Mouse (Mus musculus): ENCODE measurements around the gene Olfr1338.
"Not testable (repeated sequence)": the region's sequence is repeated elsewhere in the genome, so short reads cannot be mapped to it uniquely, and the experiment has no call there.

Gene Olfr1338

DNA sequence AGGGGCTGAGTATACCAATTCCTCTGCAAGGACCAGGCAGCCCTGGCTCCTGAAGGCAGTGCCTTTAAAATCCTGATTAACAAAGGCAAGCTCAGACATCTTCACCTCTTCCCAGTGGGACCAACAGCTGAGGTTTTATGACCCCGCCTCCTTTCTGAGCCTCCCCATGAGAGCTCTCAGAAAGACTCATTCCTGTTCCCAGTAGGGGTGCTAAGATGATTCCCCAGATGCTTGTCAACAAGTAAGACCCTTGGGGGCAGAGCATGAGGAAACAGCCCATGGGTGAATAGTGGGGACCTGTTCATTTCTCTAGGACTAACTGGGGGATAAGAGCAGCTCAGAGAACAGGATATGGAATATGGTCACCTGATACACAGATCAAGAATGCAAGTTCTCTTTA, at the start of gene Olfr1338:
Olfr1338 (minus strand) TSS at position 101 of the 400 bp plus-strand sequence.
- no peak for DNase-seq (ENCODE audit: low spot score in 2 of 2)

- DNase-seq (ENCODE audit: low spot score in 2 of 2): not testable (repeated sequence)
Observed at GRCm38 (mm10) chr4:118792796-118793195, 34.3 kb upstream of the Olfr1338 start.

DNA sequence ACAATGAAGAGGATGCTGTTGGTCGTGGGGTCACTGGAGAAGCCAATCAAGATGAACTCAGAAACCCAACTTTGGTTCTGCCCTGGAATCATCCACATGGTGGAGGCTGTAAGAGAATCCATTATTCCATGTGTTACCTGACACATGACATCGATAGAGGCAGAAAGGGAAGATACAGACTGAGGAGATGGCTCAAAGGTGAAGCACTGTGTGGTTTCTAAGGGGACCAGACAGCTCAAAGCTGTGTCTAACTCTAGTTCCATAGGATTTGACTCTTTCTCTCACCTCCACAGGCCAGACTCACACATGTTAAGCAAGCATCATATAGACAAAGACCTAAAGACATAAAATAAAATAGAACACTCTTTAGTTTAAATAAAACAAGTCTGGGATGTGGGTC, 23.9 kb upstream of the Olfr1338 start, which contains the start of gene Olfr1337:
Olfr1337 (minus strand) TSS at position 101 of the 400 bp plus-strand sequence.
- DNase-seq (ENCODE audit: low spot score in 2 of 2): no peak

DNA sequence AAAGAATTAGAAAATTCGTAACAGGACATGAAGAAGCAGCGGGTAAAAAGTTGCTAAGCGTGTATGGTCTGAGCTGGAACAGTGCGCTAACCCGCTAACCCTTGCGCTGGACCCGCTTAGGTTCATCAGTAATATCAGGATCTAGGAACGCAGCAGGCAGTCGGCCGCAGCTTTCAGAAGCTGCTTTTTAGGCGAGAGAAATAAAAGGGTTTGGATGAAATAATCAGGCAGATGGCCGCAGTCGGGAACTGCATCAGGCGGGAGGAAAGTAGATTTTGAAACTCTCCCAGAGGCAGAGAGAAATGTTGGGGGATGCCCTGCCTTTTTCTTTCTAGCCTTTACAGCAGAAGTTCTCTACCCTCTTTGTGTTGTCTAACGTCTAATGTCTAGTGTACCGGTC, 16.7 kb downstream of the Olfr1338 start:
- DNase-seq (ENCODE audit: low spot score in 2 of 2): no peak

DNA sequence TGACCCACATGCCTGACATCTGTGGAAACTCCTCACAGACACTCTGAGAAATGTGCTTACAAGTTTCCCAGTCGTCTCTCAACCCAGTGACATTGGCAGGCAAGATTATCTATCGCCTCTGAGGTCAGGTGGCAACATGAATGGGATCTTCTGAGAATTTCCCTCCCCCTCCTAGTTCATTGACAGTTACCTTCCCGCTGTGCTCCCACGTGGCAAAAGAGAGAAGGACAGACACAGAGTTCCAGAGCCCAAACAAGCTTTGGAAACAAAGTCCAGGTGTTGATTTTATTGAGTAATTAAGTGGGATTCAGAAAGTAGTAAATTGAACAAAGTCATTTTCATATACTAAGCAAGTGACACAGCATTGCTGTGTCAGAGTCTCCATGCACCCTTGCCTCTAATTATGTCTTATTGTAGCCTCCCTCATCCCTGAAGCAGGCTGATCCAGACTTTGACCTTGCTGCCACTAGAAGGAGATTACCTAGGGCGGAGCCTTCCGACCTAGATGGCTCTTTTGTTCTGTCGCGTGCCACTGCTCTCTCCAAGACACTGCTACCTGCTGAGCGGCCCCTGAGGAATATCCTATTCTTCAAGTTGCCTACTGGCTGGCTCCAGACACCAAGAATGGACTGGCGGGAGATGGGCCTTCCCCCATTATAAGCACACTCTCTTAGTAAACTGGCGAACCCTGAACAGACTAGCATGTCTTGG, 17.4 kb downstream of the Olfr1338 start:
- DNase-seq (ENCODE audit: low spot score in 2 of 2): no peak

DNA sequence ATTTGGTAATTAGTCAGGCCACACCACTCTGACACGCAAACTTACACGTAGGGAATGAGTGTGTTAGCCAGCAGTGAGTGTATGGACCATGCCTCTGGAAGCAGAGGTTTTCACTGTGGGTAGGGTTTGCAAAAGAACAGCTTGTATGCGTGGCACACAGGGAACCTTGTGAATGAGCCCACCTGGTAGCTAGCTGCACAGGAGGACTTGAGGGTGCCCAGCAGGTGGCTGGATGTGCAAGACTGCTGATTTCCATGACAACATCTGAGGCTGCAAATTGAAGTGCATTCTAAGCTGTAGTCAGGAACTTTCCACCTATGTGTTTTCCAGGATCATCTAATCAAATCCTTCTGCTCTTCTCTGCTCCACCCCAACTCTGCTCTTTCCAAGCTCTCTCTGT, 19.0 kb downstream of the Olfr1338 start:
- no peak for DNase-seq (ENCODE audit: low spot score in 2 of 2)

DNA sequence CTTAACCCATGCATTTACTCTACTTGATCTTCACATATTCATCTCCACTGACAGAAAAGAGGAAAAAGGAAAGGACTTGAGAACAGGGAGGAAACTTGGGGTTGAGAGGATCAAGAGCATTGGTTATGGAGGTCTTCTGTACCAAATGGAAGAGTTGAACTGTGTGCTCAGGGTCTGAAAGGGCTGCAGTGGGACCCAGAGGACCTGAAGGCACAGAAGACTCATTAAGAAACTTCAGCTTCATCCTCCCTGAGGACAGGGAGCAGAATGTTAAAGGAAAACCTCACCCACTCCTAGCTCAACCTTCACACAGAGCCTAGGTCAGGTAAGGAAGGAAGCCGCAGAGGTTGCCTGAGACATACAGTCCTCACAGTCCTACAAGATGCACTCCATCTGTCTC, 26.7 kb downstream of the Olfr1338 start, which contains the start of gene Olfr1339:
Olfr1339 (plus strand) TSS at position 301 of the 400 bp plus-strand sequence.
- DNase-seq (ENCODE audit: low spot score in 2 of 2): no peak

DNA sequence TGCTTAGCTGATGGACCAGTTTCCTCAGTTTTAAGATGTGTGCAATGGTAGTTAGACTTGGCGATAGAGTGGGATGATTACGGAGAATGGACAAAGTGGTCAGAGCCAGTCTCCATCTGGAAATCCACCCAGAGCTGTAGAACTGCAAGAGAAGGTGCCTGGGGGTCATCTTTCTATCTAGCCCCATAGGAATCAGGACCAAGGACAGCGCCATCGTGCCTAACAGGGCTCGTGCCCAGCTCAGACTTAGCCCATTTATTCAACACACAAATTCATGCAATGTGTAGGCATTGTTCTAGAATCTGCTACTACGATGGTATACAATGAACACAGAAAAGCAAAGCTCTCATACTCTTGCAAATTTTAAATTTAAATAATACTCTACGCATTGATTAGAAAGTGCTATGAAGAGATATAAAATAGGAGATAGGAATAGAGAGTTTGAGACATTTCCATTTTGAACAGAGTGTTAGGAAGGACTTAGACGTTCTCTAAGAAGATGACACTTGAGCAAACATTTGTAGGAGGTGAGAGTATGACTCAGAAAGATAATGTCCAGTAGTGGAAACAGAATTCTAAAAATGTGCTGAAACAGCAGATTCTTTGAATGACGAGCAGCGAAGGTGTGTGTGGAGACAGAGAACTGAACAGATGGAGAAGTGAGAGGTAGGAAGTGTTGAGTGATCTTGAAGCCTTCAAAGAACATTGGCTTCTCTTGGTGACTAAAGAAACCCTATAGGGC, 36.6 kb downstream of the Olfr1338 start:
- DNase-seq (ENCODE audit: low spot score in 2 of 2): no peak

- no peak for DNase-seq (ENCODE audit: low spot score in 2 of 2)
Observed at GRCm38 (mm10) chr4:118719838-118720237, 38.7 kb downstream of the Olfr1338 start, which contains the start of gene Olfr1340. Gene Olfr1340, plus strand, starts transcription at chr4:118720138.

DNA sequence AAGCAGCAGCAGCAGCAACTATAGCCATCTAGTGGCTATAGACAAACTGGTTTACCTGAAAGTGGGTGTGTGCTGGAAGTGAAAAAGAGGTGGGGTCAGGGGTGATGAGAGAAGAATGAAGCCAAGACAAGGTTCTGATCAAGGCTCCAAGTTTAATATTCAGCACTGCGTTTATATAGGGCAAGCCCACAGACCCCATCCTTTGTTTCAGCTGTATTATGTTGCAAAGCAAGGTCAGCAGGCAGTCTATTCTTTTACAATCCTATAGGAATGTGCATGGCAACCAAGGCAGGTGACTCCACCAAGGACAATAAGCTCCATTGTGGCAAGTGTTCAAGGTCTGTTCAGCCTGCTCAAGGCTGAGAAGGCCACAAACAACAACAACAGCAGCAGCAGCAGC, 46.9 kb downstream of the Olfr1338 start:
- DNase-seq (ENCODE audit: low spot score in 2 of 2): no peak

GRCm38 (mm10) chr4:118708086-118708485, 50.5 kb downstream of the Olfr1338 start:
- DNase-seq (ENCODE audit: low spot score in 2 of 2): no peak

GRCm38 (mm10) chr4:118703223-118703622, 55.3 kb downstream of the Olfr1338 start, which contains the start of gene Olfr1341:
Gene Olfr1341, plus strand, starts transcription at chr4:118703523.
- DNase-seq (ENCODE audit: low spot score in 2 of 2): no peak
